Mouse (Mus musculus) adrenal gland, adult 18-20 months (tissue): ENCODE measurements around the gene Gm28042. TPM values are rescaled to one million over a fixed set of nuclear protein-coding genes. Genes with fewer than 3 reads are reported as not detected.

Experiments
- DNase-seq, 2 experiments: peaks; one replicate each; pipeline ENCODE4 v3.0.0; 2021 to 2022; ENCODE audit warnings: low spot score in 2 of 2
- long read RNA-seq, 2 experiments: library from polyadenylated mRNA; stranded (forward); transcript quantifications; one replicate each; pipeline ENCODE4 v2.0.0; 2021
- total RNA-seq, 2 experiments: library from RNA; stranded (reverse); gene quantifications; 1 replicate in 1 of 2; 2 replicates in 1 of 2; pipeline ENCODE4 v1.2.3; 2021

The Gm28042 gene
- 1 to 10 TPM; 1.5 to 1.7 TPM for total RNA-seq
- long read RNA-seq, experiment 1, partial matches to known transcripts = 1 of 2 reads
- long read RNA-seq, experiment 1, other reads (novel, unspliced or antisense) = 1 of 2 reads
- long read RNA-seq, experiment 2, partial matches to known transcripts = 0 of 6 reads
- long read RNA-seq, experiment 2, other reads (novel, unspliced or antisense) = 6 of 6 reads

- DNase-seq = peak; percentile 92 to 93
Measured at GRCm38 (mm10) chr2:120026984-120027949, at the start of gene Gm28042, which contains the start of gene Jmjd7. TSS of gene Gm28042 (plus strand) at chr2:120027493. TSS of gene Jmjd7 (plus strand) at chr2:120027483.

GRCm38 (mm10) chr2:119980343-119980986 is 46.8 kb upstream of the Gm28042 start:
- no peak for DNase-seq

GRCm38 (mm10) chr2:119981631-119982030 is 45.7 kb upstream of the Gm28042 start:
- no peak for DNase-seq

- DNase-seq = no peak
Measured at GRCm38 (mm10) chr2:119985871-119986270, 41.4 kb upstream of the Gm28042 start.

- DNase-seq = no peak
Measured at GRCm38 (mm10) chr2:119986369-119986768, 40.9 kb upstream of the Gm28042 start.

- no peak for DNase-seq
Measured at GRCm38 (mm10) chr2:119987441-119987840, 39.9 kb upstream of the Gm28042 start.

- DNase-seq = no peak
Measured at GRCm38 (mm10) chr2:119988952-119989351, 38.3 kb upstream of the Gm28042 start.

GRCm38 (mm10) chr2:119990881-119991280 is 36.4 kb upstream of the Gm28042 start:
- no peak for DNase-seq

GRCm38 (mm10) chr2:119992349-119992748 is 34.9 kb upstream of the Gm28042 start:
- DNase-seq = no peak

- DNase-seq = no peak
Measured at GRCm38 (mm10) chr2:119993515-119993914, 33.8 kb upstream of the Gm28042 start.

- no peak for DNase-seq
Measured at GRCm38 (mm10) chr2:119994839-119995238, 32.5 kb upstream of the Gm28042 start.

- DNase-seq = no peak
Measured at GRCm38 (mm10) chr2:119995391-119996281, 31.7 kb upstream of the Gm28042 start.

- no peak for DNase-seq
Measured at GRCm38 (mm10) chr2:119997354-119997753, 29.9 kb upstream of the Gm28042 start.

- no peak for DNase-seq
Measured at GRCm38 (mm10) chr2:119999731-120000130, 27.6 kb upstream of the Gm28042 start.

- DNase-seq = no peak
Measured at GRCm38 (mm10) chr2:120000882-120001584, 26.3 kb upstream of the Gm28042 start.

- DNase-seq = no peak
Measured at GRCm38 (mm10) chr2:120001956-120002355, 25.3 kb upstream of the Gm28042 start.

- DNase-seq = no peak
Measured at GRCm38 (mm10) chr2:120003970-120004369, 23.3 kb upstream of the Gm28042 start.

GRCm38 (mm10) chr2:120006696-120007095 is 20.6 kb upstream of the Gm28042 start:
- DNase-seq = no peak

GRCm38 (mm10) chr2:120007680-120008210 is 19.5 kb upstream of the Gm28042 start:
- peak in 1 of 2 experiments; percentile 32 for DNase-seq

- no peak for DNase-seq
Measured at GRCm38 (mm10) chr2:120008672-120009071, 18.6 kb upstream of the Gm28042 start.
